Mouse (Mus musculus): ENCODE results near the gene Vmn1r116.
"Not testable (repeated sequence)": the region's sequence is repeated elsewhere in the genome, so short reads cannot be mapped to it uniquely, and the experiment has no call there.

GRCm38 (mm10) chr7:20912247-20912646, 40.2 kb downstream of the Vmn1r116 start, which contains the start of gene Vmn1r118:
- not testable (repeated sequence) for TF ChIP-seq CTCF (IDR thresholded peaks at IDR 0.05; ENCODE audit: low read depth, low read length); GATA2 (IDR thresholded peaks at IDR 0.05; ENCODE audit: borderline replicate concordance, low read depth, low read length); GATA1 (IDR thresholded peaks at IDR 0.05; ENCODE audit: borderline replicate concordance, low read length)

Measured in G1E (cell line).